Mouse (Mus musculus): ENCODE data around the gene Art1. TPM values are rescaled to one million over a fixed set of nuclear protein-coding genes. Genes with fewer than 3 reads are reported as not detected.

The Art1 gene
- polyA plus RNA-seq, 1 experiment from 2014 or later = 16.8 TPM

DNA sequence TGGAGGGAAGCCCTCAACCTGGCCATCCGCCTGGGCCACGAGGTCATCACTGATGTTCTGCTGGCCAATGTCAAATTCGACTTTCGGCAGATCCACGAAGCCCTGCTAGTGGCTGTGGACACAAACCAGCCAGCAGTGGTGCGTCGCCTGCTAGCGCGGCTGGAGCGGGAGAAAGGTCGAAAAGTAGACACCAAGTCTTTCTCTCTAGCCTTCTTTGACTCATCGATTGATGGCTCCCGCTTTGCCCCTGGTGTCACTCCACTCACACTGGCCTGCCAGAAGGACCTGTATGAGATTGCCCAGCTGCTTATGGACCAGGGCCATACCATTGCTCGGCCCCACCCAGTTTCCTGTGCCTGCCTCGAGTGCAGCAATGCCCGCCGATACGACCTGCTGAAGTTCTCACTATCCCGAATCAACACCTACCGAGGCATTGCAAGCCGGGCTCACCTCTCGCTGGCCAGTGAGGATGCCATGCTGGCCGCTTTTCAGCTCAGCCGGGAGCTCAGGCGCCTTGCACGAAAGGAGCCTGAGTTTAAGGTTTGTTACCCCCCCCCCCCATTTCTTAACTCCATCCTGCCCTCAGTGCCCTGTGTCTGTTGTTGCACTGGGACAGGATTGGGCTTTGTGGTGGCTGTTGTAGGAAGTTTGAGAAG lies 17.4 kb upstream of the Art1 start:
- Histone ChIP-seq H3K9ac (no peak overlapping the region), H3K4me3 (no peak overlapping the region), H3K4me1 (no peaks in the 10 kb centered on the region), H3K27me3 (no peaks in the 10 kb centered on the region), H3K9me3 (no peaks in the 10 kb centered on the region), H3K27ac (no peak overlapping the region), H3K36me3 (peaks cover 90% of the 10 kb centered on the region), H3K4me2 (replicated peaks) (no peak overlapping the region)
- ATAC-seq (ENCODE audit: low FRiP score, low read depth) = no peak
- 88% methylated on average over 26 of the region's 26 CpGs for WGBS

DNA sequence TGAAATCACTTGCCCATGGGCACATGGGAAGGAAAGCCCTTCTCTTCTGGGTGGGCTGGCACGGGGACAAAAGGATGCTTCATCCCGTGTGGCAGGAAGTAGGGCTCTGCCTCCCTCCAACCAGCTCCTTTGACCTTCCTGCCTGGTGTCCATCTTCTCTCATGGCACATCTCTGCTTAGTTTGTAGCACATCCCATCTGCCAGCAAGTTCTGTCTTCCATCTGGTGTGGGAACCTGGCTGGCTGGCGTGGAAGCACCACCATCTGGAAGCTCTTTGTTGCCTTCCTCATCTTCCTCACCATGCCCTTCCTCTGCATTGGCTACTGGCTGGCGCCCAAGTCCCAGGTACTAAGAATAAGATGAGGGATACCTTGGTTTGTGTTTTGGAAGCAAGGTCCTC lies 14.2 kb upstream of the Art1 start:
- no peak for ATAC-seq (ENCODE audit: low FRiP score, low read depth)
- no peaks in the 10 kb centered on the region for H3K27me3 ChIP-seq
- peaks cover 74% of the 10 kb centered on the region for H3K36me3 ChIP-seq
- no peaks in the 10 kb centered on the region for H3K4me1 ChIP-seq
- no peak overlapping the region for H3K4me3 ChIP-seq
- H3K9ac ChIP-seq = 0 out of 2 replicates have a peak overlapping the region, but pooled peaks have one; percentile 20
- no peaks in the 10 kb centered on the region for H3K9me3 ChIP-seq
- 90% methylated on average over 4 of the region's 4 CpGs for WGBS
- H3K4me2 ChIP-seq (replicated peaks) = no peak overlapping the region
- no peak overlapping the region for H3K27ac ChIP-seq

DNA sequence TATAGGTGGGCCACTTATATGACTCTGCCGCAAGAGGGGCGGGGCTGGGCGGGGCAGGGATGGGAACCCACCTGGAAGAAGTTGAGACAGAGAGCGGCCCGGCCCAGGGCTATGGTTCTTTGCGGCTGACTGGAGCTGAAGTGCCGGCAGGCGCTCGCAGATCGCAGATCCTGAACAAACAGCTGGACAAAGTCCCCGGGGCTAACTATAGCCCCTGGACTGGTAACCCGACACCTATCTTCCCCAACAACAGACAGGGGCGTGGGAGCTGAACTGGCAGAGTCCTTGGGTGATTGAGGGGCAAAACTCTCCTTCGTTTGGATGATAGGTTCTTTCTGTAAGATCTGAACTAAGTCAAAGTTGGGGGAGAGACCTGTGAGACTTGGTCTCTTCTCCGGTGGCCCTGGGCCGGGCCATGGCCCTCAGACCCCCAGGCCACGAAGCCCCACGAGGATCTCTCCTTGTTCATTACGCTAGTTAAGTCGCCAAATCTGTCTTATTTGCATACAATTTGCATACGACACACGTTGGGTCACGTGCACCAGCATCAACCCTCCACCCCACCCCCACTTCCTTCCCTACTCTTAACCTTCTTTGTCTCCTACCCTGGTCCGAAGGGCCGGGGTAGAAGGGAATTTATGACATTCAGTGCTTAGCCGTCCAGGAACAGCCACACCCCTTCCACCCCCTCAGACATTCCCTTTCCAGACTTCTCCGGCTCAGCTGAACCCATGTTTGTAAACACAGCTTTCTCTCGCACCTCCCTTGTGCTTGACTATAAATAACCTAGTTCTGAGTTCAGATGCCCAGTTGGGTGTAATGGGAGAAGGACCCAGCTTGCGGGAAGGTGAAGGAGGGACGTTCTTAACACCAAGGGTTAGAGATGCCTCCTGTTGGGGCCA lies 1.5 kb upstream of the Art1 start:
- Histone ChIP-seq H3K36me3 (peaks cover 14% of the 10 kb centered on the region), H3K27me3 (no peaks in the 10 kb centered on the region), H3K9me3 (no peaks in the 10 kb centered on the region), H3K4me3 (peak overlapping the region; percentile 34), H3K27ac (peak overlapping the region; percentile 4; the same call in 1 of the 2 replicates), H3K9ac (peak overlapping the region; percentile 63), H3K4me2 (replicated peaks) (peak overlapping the region; percentile 65), H3K4me1 (peaks cover 22% of the 10 kb centered on the region)
- WGBS = 3% methylated on average over 30 of the region's 30 CpGs
- peak; percentile 60 for ATAC-seq (ENCODE audit: low FRiP score, low read depth)

DNA sequence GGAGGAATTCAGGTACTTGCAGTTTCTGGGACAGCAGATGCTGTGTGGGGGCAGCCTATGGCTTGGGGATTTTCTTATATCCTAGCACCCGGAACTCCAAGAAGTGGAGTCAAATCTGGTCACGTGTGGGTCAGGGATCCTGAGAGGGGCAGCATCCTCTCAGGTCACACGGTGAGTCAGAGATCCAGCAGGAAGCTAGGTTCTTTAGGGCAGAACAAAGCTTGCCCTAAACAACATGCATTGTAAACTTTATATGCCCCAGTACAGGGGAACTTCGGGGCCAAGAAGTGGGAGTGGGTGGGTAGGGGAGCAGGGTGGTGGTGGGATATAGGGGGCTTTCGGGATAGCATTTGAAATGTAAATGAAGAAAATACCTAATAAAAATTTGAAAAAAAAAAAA lies 675 bp upstream of the Art1 start:
- peak overlapping the region; percentile 65; the same call in 1 of the 2 replicates for H3K4me2 ChIP-seq (replicated peaks)
- H3K9ac ChIP-seq = no peak overlapping the region
- H3K27me3 ChIP-seq = no peaks in the 10 kb centered on the region
- peaks cover 7% of the 10 kb centered on the region for H3K36me3 ChIP-seq
- no peak overlapping the region for H3K4me3 ChIP-seq
- H3K4me1 ChIP-seq = peaks cover 22% of the 10 kb centered on the region
- ATAC-seq (ENCODE audit: low FRiP score, low read depth) = no peak
- H3K27ac ChIP-seq = no peak overlapping the region; the same call in 1 of the 2 replicates
- H3K9me3 ChIP-seq = no peaks in the 10 kb centered on the region
- WGBS = 41% methylated on average over 5 of the region's 5 CpGs

DNA sequence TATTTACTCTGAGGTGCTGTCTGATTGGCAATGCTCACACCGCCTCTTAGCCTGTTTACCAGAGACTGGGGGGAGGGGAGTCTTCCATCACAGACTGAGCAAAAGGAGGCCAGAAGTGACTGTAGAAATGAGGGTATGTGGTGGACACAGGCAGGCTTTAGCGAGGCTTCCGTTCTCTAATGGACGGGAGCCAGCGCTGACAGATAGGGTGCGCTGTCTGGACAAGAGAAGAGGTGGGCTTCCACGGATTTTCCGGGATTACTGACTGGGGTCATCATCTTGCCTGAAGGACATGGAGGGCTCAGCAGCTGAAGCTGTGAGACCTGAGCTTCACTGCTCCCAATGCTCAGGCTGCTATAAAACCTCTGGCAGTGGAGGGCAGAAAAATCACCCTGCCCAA lies 698 bp downstream of the Art1 start:
- no peak overlapping the region for H3K4me3 ChIP-seq
- no peak overlapping the region for H3K9ac ChIP-seq
- H3K4me2 ChIP-seq (replicated peaks) = no peak overlapping the region
- peaks cover 31% of the 10 kb centered on the region for H3K4me1 ChIP-seq
- no peaks in the 10 kb centered on the region for H3K36me3 ChIP-seq
- ATAC-seq (ENCODE audit: low FRiP score, low read depth) = no peak
- H3K9me3 ChIP-seq = no peaks in the 10 kb centered on the region
- no peak overlapping the region for H3K27ac ChIP-seq
- no peaks in the 10 kb centered on the region for H3K27me3 ChIP-seq
- WGBS = 44% methylated on average over 8 of the region's 8 CpGs

DNA sequence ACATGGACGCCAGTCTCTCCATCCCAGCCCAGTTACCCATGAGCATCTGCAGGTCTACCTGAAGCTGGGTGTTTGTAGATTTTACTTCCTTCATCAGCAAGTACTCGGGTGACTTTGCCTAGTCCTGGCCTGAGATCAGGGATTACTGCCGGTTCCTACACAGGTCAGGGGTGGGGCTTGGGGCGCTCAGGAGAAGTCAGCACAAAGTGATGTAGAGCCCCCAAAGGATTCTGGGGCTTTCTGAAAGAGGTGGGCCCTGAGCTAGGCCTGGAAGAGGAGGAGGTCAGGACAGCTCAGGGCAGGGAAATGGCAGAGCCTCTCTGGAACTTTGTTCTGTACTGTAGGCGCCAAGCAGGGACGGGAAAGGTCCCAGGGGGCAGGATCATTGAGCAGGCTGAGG lies 1.2 kb downstream of the Art1 start:
- ATAC-seq (ENCODE audit: low FRiP score, low read depth) = no peak
- WGBS = 39% methylated on average over 6 of the region's 6 CpGs
- no peaks in the 10 kb centered on the region for H3K27me3 ChIP-seq
- no peak overlapping the region for H3K9ac ChIP-seq
- no peak overlapping the region for H3K27ac ChIP-seq
- H3K4me3 ChIP-seq = no peak overlapping the region
- no peaks in the 10 kb centered on the region for H3K9me3 ChIP-seq
- peaks cover 33% of the 10 kb centered on the region for H3K4me1 ChIP-seq
- H3K4me2 ChIP-seq (replicated peaks) = peak overlapping the region; percentile 14; the same call in 1 of the 2 replicates
- no peaks in the 10 kb centered on the region for H3K36me3 ChIP-seq

DNA sequence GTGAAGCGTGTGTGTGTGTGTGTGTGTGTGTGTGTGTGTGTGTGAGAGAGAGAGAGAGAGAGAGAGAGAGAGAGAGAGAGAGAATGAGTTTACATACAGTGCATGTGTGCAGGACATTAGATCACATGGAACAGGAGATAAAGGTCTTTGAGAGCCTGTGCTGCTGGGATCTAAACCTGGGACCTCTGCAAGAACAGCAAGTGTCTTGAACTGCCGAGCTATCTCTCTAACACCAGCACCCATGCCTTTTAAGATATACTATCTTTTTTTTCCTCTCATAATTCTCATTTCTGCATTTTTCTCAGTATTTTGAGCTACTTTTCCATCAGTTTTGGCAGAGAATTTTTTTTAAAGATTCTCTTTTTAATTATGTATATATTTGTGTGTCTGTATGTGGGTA lies 2.0 kb downstream of the Art1 start:
- ATAC-seq (ENCODE audit: low FRiP score, low read depth) = no peak
- peaks cover 33% of the 10 kb centered on the region for H3K4me1 ChIP-seq
- 80% methylated on average over 2 of the region's 2 CpGs for WGBS

DNA sequence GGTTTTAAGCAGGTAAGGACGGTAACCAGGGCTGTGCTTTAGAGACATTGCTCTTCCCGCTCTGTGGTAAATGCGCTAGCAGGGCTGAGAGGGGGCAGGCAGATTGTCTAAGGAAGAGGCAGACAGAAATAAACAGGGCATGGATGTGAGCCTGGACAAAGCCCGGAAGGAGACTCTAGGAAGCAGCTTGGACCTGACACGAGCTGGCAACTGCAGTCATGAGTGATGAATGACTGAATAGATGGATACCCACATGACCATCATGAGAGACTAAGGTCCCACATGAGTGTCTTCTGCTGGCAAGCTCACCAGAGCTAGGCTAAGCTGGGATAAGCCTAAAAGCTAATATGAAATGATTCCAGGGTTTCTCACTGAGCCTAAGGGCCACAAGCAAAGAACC lies 2.6 kb downstream of the Art1 start:
- Histone ChIP-seq H3K4me1 (peaks cover 31% of the 10 kb centered on the region), H3K4me2 (replicated peaks) (no peak overlapping the region), H3K9me3 (no peaks in the 10 kb centered on the region), H3K4me3 (no peak overlapping the region), H3K27me3 (no peaks in the 10 kb centered on the region), H3K36me3 (no peaks in the 10 kb centered on the region), H3K9ac (no peak overlapping the region), H3K27ac (no peak overlapping the region)
- 72% methylated on average over 5 of the region's 5 CpGs for WGBS
- no peak for ATAC-seq (ENCODE audit: low FRiP score, low read depth)

More for the DNA sequence above, 2.0 kb downstream of the Art1 start:
- H3K27me3 ChIP-seq = no peaks in the 10 kb centered on the region
- no peak overlapping the region for H3K9ac ChIP-seq
- H3K36me3 ChIP-seq = no peaks in the 10 kb centered on the region
- no peak overlapping the region for H3K4me2 ChIP-seq (replicated peaks)
- H3K9me3 ChIP-seq = no peaks in the 10 kb centered on the region
- H3K27ac ChIP-seq = no peak overlapping the region
- H3K4me3 ChIP-seq = no peak overlapping the region

DNA sequence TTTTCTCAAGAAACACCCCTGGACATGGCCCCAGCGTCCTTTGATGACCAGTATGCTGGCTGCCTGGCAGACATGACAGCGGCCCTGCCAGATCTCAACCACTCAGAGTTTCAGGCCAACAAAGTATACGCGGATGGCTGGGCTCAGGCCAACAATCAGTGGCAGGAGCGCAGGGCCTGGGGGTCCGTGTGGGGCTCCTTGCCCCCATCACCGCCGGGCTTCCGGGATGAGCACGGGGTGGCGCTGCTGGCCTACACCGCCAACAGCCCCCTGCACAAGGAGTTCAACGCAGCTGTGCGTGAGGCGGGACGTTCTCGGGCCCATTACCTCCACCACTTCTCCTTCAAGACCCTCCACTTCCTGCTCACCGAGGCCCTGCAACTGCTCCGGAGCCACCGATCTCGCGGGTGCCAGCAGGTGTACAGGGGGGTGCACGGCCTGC lies 5.2 kb downstream of the Art1 start:
- Histone ChIP-seq H3K27me3 (no peaks in the 10 kb centered on the region), H3K4me1 (peaks cover 15% of the 10 kb centered on the region), H3K9ac (peak overlapping the region; percentile 62), H3K36me3 (no peaks in the 10 kb centered on the region), H3K4me2 (replicated peaks) (peak overlapping the region; percentile 67), H3K4me3 (peak overlapping the region; percentile 33), H3K27ac (no peak overlapping the region), H3K9me3 (no peaks in the 10 kb centered on the region)
- WGBS = 15% methylated on average over 23 of the region's 23 CpGs
- ATAC-seq (ENCODE audit: low FRiP score, low read depth) = 0 out of 2 replicates have a peak, but pooled peaks have one; percentile 38

DNA sequence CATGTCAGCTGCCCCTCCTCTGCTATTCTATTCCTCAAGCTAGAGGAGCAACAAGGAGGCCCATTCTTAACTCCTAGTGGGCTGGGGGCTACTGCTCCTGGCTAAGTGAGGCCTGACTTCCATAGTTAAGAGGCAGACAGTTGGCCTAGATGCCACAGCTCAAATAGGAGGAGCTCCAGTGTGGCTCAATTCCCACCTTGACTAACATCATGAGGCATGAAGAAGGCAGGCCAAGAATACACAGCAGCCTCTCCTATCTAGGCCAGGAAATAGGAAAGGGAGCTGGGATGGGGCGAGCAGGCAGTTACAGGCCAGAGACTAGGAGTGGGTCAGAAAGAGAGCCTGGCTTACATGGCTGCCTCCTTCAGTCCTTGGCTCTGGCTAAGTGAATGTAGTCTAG lies 6.7 kb downstream of the Art1 start:
- Histone ChIP-seq H3K4me2 (replicated peaks) (no peak overlapping the region), H3K27me3 (no peaks in the 10 kb centered on the region), H3K4me3 (no peak overlapping the region), H3K36me3 (no peaks in the 10 kb centered on the region), H3K9me3 (no peaks in the 10 kb centered on the region), H3K4me1 (peaks cover 11% of the 10 kb centered on the region), H3K9ac (no peak overlapping the region), H3K27ac (no peak overlapping the region)
- no peak for ATAC-seq (ENCODE audit: low FRiP score, low read depth)
- WGBS = 83% methylated on average over 1 of the region's 1 CpGs

DNA sequence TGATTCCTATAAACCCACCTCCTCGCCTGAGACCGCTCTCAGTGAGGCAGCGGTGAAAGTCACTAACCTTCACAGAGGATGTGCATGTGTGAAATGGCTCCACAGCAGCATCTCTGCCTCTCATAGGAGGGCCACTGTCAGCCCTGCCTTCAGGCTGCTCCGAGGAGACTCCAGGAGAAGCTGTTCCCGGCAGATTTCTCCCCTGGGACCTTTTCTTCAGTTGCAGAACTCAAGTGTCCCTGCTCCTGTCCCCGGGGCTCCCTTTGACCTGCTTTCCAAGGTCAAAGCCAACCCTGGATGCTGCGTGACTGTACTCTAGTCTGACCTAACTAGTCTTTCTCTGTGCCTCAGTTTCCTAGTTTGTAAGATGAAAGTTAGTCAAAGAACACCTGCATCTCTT lies 7.6 kb downstream of the Art1 start, which contains the start of gene Art5:
Gene Art5, minus strand, starts transcription at position 319 of the 400 bp plus-strand sequence.
- no peak within 1 kb of the TSS for H3K4me2 ChIP-seq (replicated peaks)
- no peaks in the 10 kb centered on the region for H3K36me3 ChIP-seq
- H3K9ac ChIP-seq = no peak within 1 kb of the TSS
- H3K27ac ChIP-seq = no peak within 1 kb of the TSS
- H3K4me3 ChIP-seq = no peak within 1 kb of the TSS
- ATAC-seq (ENCODE audit: low FRiP score, low read depth) = no peak
- 74% methylated on average over 7 of the region's 7 CpGs for WGBS
- H3K9me3 ChIP-seq = no peaks in the 10 kb centered on the region
- H3K27me3 ChIP-seq = no peaks in the 10 kb centered on the region
- H3K4me1 ChIP-seq = peaks cover 11% of the 10 kb centered on the region

DNA sequence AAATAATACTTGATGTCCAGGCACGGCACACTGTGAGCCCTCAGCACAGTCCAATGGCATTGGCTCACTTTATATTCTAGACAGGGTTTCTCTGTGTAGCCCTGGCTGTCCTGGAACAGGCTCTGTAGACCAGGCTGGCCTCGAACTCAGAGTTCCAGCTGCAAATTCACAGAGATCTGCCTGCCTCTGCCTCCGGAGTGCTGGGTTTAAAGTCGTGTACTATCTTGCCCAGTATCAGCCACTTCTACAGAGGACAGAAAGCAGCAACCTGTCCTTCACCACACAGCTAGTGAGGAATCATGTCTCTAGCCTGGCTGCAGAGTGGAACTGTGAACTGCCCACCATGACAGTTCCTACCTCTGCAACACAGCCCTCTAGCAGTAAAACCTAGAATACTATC lies 8.2 kb downstream of the Art1 start:
- Histone ChIP-seq H3K4me3 (no peak overlapping the region), H3K27me3 (no peaks in the 10 kb centered on the region), H3K27ac (no peak overlapping the region), H3K4me2 (replicated peaks) (no peak overlapping the region), H3K9me3 (no peaks in the 10 kb centered on the region), H3K4me1 (peaks cover 11% of the 10 kb centered on the region), H3K36me3 (no peaks in the 10 kb centered on the region), H3K9ac (no peak overlapping the region)
- no peak for ATAC-seq (ENCODE audit: low FRiP score, low read depth)
- WGBS = 89% methylated on average over 4 of the region's 4 CpGs

Data from limb, embryonic 13.5 days (tissue).